Mouse (Mus musculus) layer of hippocampus, adult 2 months (tissue): ENCODE data around the gene Diexf. TPM values are rescaled to one million over a fixed set of nuclear protein-coding genes. Genes with fewer than 3 reads are reported as not detected.

ENCODE experiments used
- DNase-seq, 2 experiments: peaks; one replicate each; pipeline ENCODE4 v3.0.0; 2022; ENCODE audit warnings: low spot score in 2 of 2
- H3K27ac ChIP-seq: fragments of 200-600 bp; 2 replicates; pipeline ENCODE4 v1.8.1; 2022
- H3K4me3 ChIP-seq: fragments of 200-600 bp; 2 replicates; pipeline ENCODE4 v1.8.1; 2022; ENCODE audit warnings: mild to moderate bottlenecking
- CTCF ChIP-seq: fragments of 200-600 bp; conservative IDR thresholded peaks from 2 replicates; pipeline ENCODE4 v1.8.1; 2022; ENCODE audit warnings: antibody characterized with exemption, mild to moderate bottlenecking, moderate library complexity
- total RNA-seq, 2 experiments: library from RNA; stranded (reverse); gene quantifications; 2 replicates each; pipeline ENCODE4 v1.2.3; 2021

Gene Diexf
- total RNA-seq, 2 experiments from 2014 or later, result 22.9 to 24.8 TPM

DNA sequence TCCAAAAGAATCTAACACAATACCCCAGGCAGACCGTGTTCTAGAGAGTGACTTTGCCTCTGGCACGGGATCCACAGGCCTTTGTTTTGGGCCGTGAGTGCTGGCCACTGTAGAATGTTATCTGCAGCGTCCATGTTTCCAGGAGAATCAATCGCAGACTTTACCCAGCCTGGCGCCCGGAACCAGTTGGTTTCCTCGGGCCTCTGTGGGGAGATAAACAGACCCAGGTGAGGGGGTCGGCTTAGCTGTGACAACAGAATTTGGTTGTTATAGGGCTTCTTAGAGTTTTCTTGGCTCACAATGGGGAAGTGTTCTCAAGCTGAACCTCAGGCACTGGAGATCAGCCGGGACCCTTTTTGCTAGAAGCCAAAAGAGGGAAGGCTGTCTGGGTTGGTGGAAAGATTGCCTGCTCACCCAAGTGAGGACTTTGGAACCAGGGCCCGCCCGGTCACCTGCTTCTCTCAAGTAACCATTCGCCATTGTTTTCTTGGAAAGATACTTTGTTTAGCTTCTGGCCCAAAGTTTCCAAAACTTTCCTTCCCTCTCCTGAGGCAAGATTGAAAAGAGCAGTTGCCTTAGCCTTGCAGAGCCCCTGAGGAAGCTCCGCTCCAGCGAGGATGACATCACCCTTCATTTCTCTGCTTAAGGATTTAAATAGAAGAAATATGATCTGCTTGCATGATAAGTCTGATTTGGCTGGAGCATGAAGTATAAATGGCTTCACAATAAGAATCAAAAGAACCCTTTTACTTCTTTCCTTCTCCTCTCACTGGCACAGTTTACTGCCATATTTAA lies 26.4 kb upstream of the Diexf start:
- no peak overlapping the region for H3K4me3 ChIP-seq
- H3K27ac ChIP-seq, result no peak overlapping the region
- no peak for TF ChIP-seq CTCF
- no peak for DNase-seq

DNA sequence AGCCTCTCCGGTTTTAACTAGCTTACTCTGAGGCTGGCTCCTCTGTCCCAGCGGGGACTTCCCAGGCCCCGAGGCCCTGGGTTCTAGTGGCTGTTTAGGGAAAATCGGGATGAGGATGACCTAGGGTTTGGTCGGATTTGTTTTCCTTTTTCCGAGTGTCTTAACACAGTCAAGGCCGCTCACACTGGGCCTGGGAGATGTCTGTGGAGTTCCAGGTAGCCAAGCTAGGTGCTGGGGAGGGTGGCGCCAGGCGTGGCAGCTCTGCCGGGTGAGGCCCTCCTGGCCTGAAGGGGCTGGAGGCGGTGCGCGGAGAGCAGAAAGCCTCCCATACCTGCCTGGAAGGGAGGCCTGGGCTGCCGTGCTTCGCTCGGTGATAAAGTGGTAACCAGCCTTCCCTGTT lies 23.5 kb upstream of the Diexf start:
- DNase-seq, result no peak
- no peak for TF ChIP-seq CTCF
- Histone ChIP-seq H3K4me3 (no peak overlapping the region), H3K27ac (no peak overlapping the region)

DNA sequence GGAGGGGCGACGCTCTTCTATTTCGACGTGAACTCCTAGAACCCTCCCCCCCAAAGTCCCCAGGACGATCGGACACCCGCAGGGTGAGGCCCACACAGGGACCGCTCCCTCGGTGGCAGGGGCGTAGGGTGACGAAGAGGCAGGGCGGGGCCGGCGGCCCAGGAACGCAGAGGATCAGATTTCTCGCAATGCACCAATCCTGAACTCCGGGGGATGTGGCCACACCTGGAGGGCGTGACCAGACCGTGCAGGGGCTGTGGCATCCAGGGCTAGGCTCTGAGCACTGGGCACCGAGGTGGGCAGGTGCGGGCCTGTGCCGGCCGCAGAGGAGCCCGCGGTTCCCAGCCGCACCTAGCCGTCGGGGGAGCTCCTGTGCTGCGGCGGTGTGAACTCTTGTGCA lies 22.8 kb upstream of the Diexf start, which contains the start of gene Irf6:
Irf6 (plus strand) TSS at position 240 of the 400 bp plus-strand sequence.
- H3K4me3 ChIP-seq, result no peak within 1 kb of the TSS
- no peak for DNase-seq
- no peak within 1 kb of the TSS for H3K27ac ChIP-seq
- TF ChIP-seq CTCF, result no peak

DNA sequence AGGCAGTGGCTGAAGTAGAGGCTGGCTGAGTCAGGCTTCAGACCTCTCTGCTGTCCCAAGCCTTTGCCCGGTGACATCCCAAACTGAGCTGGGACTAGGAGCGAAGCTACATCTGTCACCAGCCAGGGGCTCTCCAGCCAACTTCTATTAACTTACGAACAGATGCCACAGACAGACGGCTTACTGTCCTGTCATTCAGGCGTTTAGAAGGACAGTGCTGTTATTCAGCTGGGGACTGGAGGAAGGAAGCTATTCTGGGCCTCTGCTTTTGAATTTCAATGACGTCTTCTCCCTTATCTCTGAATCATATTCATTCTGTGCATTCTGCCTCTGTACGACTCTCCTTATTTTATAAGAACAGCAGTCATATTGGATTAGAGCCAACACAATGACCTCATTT lies 21.1 kb upstream of the Diexf start:
- Histone ChIP-seq H3K4me3 (no peak overlapping the region), H3K27ac (no peak overlapping the region)
- DNase-seq, result peak in 1 of 2 experiments; percentile 19
- no peak for TF ChIP-seq CTCF

DNA sequence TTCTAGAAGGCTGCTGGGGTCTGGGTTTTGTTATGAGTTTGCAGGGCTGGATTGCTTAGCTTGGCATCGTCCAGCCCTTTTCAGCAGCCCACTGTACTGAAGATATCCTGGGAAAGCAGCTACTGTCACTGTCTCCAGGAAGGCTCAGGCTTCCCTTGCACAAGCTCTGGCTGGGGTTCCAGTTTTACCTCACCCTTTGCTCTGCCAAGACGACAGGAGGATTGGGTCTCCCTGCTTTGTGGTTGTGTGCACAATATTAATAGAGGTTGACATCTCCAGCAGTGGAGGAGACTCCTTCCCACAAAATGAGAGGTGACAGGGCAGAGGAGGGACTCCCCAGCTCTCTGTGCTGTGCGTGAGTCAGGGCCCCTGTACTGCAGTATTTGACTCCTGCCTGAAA lies 19.2 kb upstream of the Diexf start:
- DNase-seq, result no peak
- H3K4me3 ChIP-seq, result no peak overlapping the region
- no peak for TF ChIP-seq CTCF
- H3K27ac ChIP-seq, result no peak overlapping the region

DNA sequence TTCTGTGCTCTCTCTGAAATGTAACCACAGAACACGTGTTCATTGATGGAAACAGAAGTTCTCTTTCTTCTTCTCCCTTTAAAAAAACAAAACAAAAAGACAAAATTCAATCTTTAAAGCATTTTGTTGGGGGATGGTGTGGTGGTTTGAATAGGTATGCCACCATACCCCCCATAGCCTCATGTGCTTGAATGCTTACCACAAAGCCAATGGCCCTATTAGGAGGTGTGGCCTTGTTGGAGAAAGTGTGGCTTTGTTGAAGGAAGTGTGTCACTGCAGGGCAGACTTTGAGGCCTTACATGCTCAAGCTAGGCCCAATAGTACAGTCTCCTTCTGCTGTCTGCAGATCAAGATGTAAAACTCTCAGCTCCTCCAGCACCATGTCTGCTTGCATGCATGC lies 16.3 kb upstream of the Diexf start:
- Histone ChIP-seq H3K4me3 (no peak overlapping the region), H3K27ac (no peak overlapping the region)
- DNase-seq, result no peak
- TF ChIP-seq CTCF, result no peak

DNA sequence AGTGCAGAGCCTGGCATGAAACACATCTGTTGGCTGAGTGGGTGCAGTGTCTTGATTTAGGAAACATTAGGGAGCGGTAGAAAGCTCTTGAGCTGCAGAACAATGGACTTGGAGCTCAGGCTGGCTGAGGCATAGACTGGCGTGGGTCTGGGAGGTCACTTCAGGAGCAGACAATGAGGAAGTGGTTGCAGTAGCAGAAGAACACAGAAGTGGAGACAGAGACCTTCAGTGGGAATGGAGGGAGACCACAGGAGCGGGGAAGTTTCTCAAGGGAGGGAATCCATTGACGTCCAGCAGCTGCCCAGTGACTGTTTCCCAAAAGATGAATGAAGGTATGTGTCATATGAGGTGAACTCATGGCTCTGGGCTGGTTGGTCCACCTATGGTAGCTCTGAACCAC lies 15.0 kb upstream of the Diexf start:
- no peak for TF ChIP-seq CTCF
- DNase-seq, result no peak
- Histone ChIP-seq H3K27ac (no peak overlapping the region), H3K4me3 (no peak overlapping the region)

DNA sequence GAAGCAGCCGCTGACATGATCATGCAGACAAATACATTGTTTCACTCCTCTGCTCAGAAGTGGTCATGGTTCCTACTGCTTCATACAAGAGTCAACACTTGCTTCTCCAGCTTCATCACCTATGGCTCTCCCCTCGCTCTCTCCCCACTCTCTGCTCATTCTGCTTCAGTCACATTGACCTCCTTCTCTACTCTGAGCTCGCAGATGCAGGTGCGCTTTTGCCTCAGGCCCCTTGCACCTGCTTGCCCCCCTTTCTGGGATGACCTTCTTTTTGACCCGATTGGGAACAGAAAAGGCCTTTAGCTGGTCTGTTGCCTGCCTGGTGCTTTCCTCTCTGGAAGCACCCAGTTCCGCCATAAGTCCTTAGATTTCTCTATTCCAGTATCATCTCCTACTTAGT lies 14.4 kb upstream of the Diexf start:
- Histone ChIP-seq H3K27ac (no peak overlapping the region), H3K4me3 (no peak overlapping the region)
- TF ChIP-seq CTCF, result no peak
- DNase-seq, result no peak

DNA sequence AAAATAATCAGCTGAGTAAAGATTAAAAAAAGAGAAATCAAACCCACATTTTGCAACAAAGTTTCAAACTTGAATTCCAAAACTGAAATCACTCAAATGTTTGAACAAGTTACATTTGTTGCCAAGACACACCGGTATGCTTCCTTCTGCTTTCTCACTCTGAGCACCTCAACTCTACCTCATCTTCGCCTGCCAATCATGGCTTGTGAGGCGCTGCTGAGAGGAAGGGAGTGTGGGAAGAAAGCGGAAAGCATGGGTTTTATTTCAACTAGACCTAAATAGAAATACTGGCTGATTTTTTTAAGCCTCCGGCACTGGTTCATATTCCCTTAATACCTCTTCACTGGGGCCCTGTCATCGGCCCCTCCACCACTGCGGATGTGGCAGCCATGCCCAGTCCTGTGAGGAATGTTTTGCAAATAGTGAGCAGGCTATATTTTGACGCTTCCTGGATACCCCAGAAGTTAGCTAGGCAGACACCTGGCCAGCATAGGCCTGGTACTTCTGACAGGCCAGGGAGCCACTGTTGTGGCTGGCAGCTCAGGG lies 12.5 kb upstream of the Diexf start:
- H3K27ac ChIP-seq, result no peak overlapping the region
- no peak overlapping the region for H3K4me3 ChIP-seq
- TF ChIP-seq CTCF, result no peak
- DNase-seq, result no peak

DNA sequence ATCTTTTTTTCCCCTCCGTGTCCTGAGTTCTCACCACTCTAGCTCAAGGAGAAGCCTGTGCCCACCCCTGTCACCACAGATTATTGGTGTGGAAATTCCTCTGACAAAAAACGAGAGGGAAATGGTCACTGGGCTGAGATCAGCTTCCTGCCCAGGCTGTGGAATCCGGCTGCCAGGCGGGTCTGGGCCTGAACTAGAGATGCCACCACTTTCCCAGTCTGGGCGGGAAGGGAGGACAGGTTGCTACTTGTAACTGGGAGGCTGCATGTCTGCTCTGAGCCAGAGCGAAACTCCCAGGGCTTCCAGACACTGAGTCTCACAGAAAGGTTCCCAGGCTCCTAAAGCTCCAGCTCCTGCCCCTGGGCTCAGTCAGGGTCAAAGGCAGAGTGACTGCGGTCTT lies 11.0 kb upstream of the Diexf start:
- no peak for TF ChIP-seq CTCF

DNA sequence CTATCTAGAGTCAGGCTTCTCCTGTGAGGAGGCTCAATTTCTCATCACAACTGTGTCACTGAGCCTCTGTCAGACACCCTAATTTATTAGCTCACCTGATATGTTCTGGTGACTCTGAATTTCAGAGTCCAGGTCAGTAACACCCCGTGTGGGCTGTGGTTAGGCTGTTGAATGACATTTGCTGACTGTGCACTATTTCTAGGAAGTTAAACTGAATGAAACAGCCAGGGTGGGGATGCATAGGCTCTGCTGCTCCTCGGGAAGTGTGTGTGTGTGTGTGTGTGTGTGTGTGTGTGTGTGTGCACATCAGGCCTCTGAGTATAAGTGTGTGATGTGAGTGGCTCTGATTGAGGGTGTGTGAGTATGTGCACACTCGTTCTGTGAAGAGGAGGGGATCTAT lies 8.6 kb upstream of the Diexf start:
- no peak overlapping the region for H3K4me3 ChIP-seq
- H3K27ac ChIP-seq, result no peak overlapping the region
- DNase-seq, result no peak
- no peak for TF ChIP-seq CTCF

More for the DNA sequence above, 11.0 kb upstream of the Diexf start:
- no peak overlapping the region for H3K27ac ChIP-seq
- DNase-seq, result no peak
- no peak overlapping the region for H3K4me3 ChIP-seq

DNA sequence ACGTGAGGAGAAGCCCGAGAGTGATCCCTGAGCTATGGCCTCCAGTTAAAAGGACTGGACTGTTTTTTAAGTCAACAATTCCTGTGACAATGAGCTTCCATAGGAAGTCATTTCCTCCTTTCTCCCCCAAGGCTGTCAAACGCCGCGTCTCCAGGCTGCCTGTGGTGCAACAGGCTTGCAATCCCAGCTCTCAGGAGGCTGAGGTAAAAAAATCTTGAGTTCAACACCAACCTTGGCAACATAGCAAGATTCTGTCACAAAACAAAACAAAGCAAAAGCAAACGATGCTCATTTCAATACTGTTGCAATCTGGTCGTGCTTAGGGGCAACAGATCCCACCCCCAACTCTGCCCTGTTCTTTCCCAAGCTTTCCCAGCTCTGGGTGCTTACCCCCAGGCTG lies 8.0 kb upstream of the Diexf start:
- no peak overlapping the region for H3K27ac ChIP-seq
- DNase-seq, result no peak
- no peak overlapping the region for H3K4me3 ChIP-seq
- TF ChIP-seq CTCF, result no peak

DNA sequence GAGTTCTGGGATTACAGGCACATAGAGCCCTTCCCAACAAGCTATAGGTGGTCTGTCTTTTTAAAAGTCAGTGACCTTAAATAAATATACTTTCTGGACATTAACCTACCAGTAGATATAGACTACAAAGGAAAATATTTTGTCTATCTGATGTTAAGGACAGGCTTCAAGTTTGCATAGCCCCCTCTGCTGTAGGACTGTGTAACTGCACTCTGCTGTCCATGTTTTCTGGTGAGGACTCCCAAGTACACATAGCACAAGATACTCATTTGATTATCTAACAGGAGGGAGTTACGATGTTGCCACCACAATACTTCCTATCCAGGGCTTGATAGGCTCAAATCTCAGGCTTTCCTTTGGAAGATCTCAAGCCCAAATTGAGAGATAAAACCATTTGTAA lies 3.7 kb upstream of the Diexf start:
- DNase-seq, result no peak
- H3K27ac ChIP-seq, result no peak overlapping the region
- H3K4me3 ChIP-seq, result no peak overlapping the region
- TF ChIP-seq CTCF, result peak; percentile 47

DNA sequence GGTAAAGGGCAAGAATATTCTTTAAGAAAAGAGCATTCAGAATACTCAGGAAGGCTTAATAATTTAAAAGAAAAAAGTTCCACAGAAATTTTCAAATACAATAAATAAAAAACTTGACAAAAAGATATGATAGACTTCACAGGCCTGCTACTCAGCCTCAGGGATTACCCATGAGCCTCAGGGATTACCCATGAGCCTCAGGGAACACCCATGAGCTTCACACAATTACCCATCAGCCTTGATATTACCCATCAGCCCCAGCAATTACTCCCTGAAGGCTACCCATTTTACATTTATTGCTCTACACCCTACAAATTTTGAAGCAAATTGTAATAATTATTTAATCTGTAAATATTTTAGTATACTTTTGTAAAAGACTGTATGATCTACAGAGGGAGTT lies 2.3 kb upstream of the Diexf start:
- no peak for DNase-seq
- no peak for TF ChIP-seq CTCF
- H3K27ac ChIP-seq, result no peak overlapping the region
- no peak overlapping the region for H3K4me3 ChIP-seq
